Mouse (Mus musculus) MEL (cell line): ENCODE measurements around the gene Macf1. TPM values are rescaled to one million over a fixed set of nuclear protein-coding genes. Genes with fewer than 3 reads are reported as not detected.

Source experiments
- DNase-seq: peaks from one replicate; pipeline ENCODE4 v3.0.0; 2011; ENCODE audit warnings: low read depth, low spot score
- H3K27ac ChIP-seq: 2 replicates; pipeline ENCODE4 v1.5.1; 2012; ENCODE audit warnings: low read depth, mild to moderate bottlenecking, control low read depth, low read length, moderate library complexity; ENCODE audit not compliant: control insufficient read depth
- H3K27me3 ChIP-seq, 2 experiments: fragments of 150-350 bp in 1 of 2; sonication (generic) in 1 of 2; 2 replicates each; pipeline ENCODE4 v1.6.1; 2012; ENCODE audit warnings: low read length in 2 of 2, mild to moderate bottlenecking in 2 of 2, improper control_type of control experiment in 1 of 2, moderate library complexity in 1 of 2; ENCODE audit not compliant: insufficient read depth in 2 of 2, control insufficient read depth in 1 of 2
- H3K36me3 ChIP-seq, 2 experiments: 2 replicates each; pipeline ENCODE4 v1.6.1; 2012 to 2014; ENCODE audit warnings: low read length in 2 of 2, improper control_type of control experiment in 1 of 2, inconsistent platforms in 1 of 2, mild to moderate bottlenecking in 1 of 2; ENCODE audit not compliant: insufficient read depth in 2 of 2, control insufficient read depth in 1 of 2
- H3K4me1 ChIP-seq, 2 experiments: fragments of 150-350 bp in 1 of 2; sonication (generic) in 1 of 2; 2 replicates each; pipeline ENCODE4 v1.6.1; 2012; ENCODE audit warnings: low read length in 2 of 2, improper control_type of control experiment in 1 of 2, mild to moderate bottlenecking in 1 of 2; ENCODE audit not compliant: insufficient read depth in 2 of 2, control insufficient read depth in 1 of 2
- H3K4me3 ChIP-seq, 2 experiments: fragments of 150-350 bp in 1 of 2; sonication (generic) in 1 of 2; 2 replicates each; pipeline ENCODE4 v1.5.1; 2012; ENCODE audit warnings: low read depth in 2 of 2, low read length in 2 of 2, mild to moderate bottlenecking in 2 of 2, moderate library complexity in 2 of 2, control low read depth in 1 of 2, improper control_type of control experiment in 1 of 2; ENCODE audit not compliant: control insufficient read depth in 1 of 2, insufficient read depth in 1 of 2
- H3K79me2 ChIP-seq: 2 replicates; pipeline ENCODE4 v1.6.1; 2012; ENCODE audit warnings: mild to moderate bottlenecking, low read length, moderate library complexity; ENCODE audit not compliant: control insufficient read depth, poor library complexity, insufficient read depth
- H3K9ac ChIP-seq: 2 replicates; pipeline ENCODE4 v1.6.1; 2012; ENCODE audit warnings: low read depth, mild to moderate bottlenecking, control low read depth, low read length, moderate library complexity; ENCODE audit not compliant: control insufficient read depth, poor library complexity, severe bottlenecking
- H3K9me3 ChIP-seq: fragments of 150-350 bp; sonication (generic); replicated peaks from 2 replicates; pipeline ENCODE4 v1.6.1; 2012; ENCODE audit warnings: mild to moderate bottlenecking, low read length, improper control_type of control experiment, moderate library complexity; ENCODE audit not compliant: insufficient read depth
- BHLHE40 ChIP-seq: IDR thresholded peaks from 2 replicates; pipeline ENCODE4 v1.6.1; 2012; ENCODE audit warnings: low read depth, mild to moderate bottlenecking, inconsistent platforms, low read length, improper control_type of control experiment, borderline replicate concordance
- CHD1 ChIP-seq: IDR thresholded peaks from 2 replicates; pipeline ENCODE4 v1.6.1; 2012; ENCODE audit warnings: low read depth, mild to moderate bottlenecking, inconsistent platforms, low read length, improper control_type of control experiment
- CHD2 ChIP-seq: IDR thresholded peaks from 2 replicates; pipeline ENCODE4 v1.6.1; 2011; ENCODE audit warnings: low read length, improper control_type of control experiment
- CTCF ChIP-seq, 3 experiments: IDR thresholded peaks in 2 of 3; conservative IDR thresholded peaks in 1 of 3; 2 replicates each; pipeline ENCODE4 v1.5.1; 2011 to 2012; ENCODE audit warnings: low read length in 3 of 3, low read depth in 2 of 3, mild to moderate bottlenecking in 2 of 3, improper control_type of control experiment in 1 of 3, inconsistent platforms in 1 of 3, mixed read lengths in 1 of 3, moderate library complexity in 1 of 3; ENCODE audit not compliant: control insufficient read depth in 1 of 3, insufficient read depth in 1 of 3, poor library complexity in 1 of 3, severe bottlenecking in 1 of 3
- E2F4 ChIP-seq: IDR thresholded peaks from 2 replicates; pipeline ENCODE4 v1.6.1; 2011; ENCODE audit warnings: low read depth, low read length, improper control_type of control experiment, borderline replicate concordance
- ELF1 ChIP-seq: IDR thresholded peaks from 2 replicates; pipeline ENCODE4 v1.6.1; 2014; ENCODE audit warnings: low read depth, mild to moderate bottlenecking, inconsistent platforms, low read length, improper control_type of control experiment, moderate library complexity
- EP300 ChIP-seq, 2 experiments: IDR thresholded peaks; 2 replicates each; pipeline ENCODE4 v1.6.1; 2011; ENCODE audit warnings: improper control_type of control experiment in 2 of 2, low read length in 2 of 2, low read depth in 1 of 2, mild to moderate bottlenecking in 1 of 2
- GABPA ChIP-seq: IDR thresholded peaks from 2 replicates; pipeline ENCODE4 v1.6.1; 2012; ENCODE audit warnings: low read depth, mild to moderate bottlenecking, inconsistent platforms, low read length, improper control_type of control experiment, moderate library complexity
- KAT2A ChIP-seq: conservative IDR thresholded peaks from 2 replicates; pipeline ENCODE4 v1.6.1; 2012; ENCODE audit warnings: low read depth, low read length, improper control_type of control experiment, inconsistent platforms
- MAFK ChIP-seq: IDR thresholded peaks from 2 replicates; pipeline ENCODE4 v1.6.1; 2011; ENCODE audit warnings: low read depth, mild to moderate bottlenecking, low read length, improper control_type of control experiment, borderline replicate concordance
- MAX ChIP-seq: IDR thresholded peaks from 2 replicates; pipeline ENCODE4 v1.6.1; 2011; ENCODE audit warnings: low read length, improper control_type of control experiment
- MAZ ChIP-seq: IDR thresholded peaks from 2 replicates; pipeline ENCODE4 v1.6.1; 2012; ENCODE audit warnings: low read depth, mild to moderate bottlenecking, inconsistent platforms, low read length, improper control_type of control experiment
- MEF2A ChIP-seq: IDR thresholded peaks from 2 replicates; pipeline ENCODE4 v1.6.1; 2014; ENCODE audit warnings: low read depth, mild to moderate bottlenecking, inconsistent platforms, low read length, improper control_type of control experiment; ENCODE audit not compliant: poor library complexity, insufficient replicate concordance, severe bottlenecking; ENCODE audit errors: extremely low read depth
- MXI1 ChIP-seq: IDR thresholded peaks from 2 replicates; pipeline ENCODE4 v1.6.1; 2011; ENCODE audit warnings: mild to moderate bottlenecking, low read depth, low read length, improper control_type of control experiment
- MYB ChIP-seq: IDR thresholded peaks from 2 replicates; pipeline ENCODE4 v1.6.1; 2011; ENCODE audit warnings: mild to moderate bottlenecking, low read depth, low read length, improper control_type of control experiment
- MYC ChIP-seq: IDR thresholded peaks from 2 replicates; pipeline ENCODE4 v1.6.1; 2011; ENCODE audit warnings: low read depth, mild to moderate bottlenecking, low read length, improper control_type of control experiment, moderate library complexity
- NELFE ChIP-seq: IDR thresholded peaks from 2 replicates; pipeline ENCODE4 v1.6.1; 2011; ENCODE audit warnings: low read depth, low read length, improper control_type of control experiment
- POLR2AphosphoS2 ChIP-seq: IDR thresholded peaks from 2 replicates; pipeline ENCODE4 v1.6.1; 2011; ENCODE audit warnings: low read length, improper control_type of control experiment
- POLR2AphosphoS5 ChIP-seq: IDR thresholded peaks from 2 replicates; pipeline ENCODE4 v1.6.1; 2012; ENCODE audit warnings: low read depth, borderline replicate concordance, mild to moderate bottlenecking, inconsistent platforms, low read length, moderate library complexity, mixed read lengths
- RAD21 ChIP-seq: IDR thresholded peaks from 2 replicates; pipeline ENCODE4 v1.6.1; 2011; ENCODE audit warnings: mild to moderate bottlenecking, low read depth, low read length, improper control_type of control experiment
- RCOR1 ChIP-seq: IDR thresholded peaks from 2 replicates; pipeline ENCODE4 v1.6.1; 2012; ENCODE audit warnings: low read depth, mild to moderate bottlenecking, inconsistent platforms, low read length, improper control_type of control experiment
- SMC3 ChIP-seq: IDR thresholded peaks from 2 replicates; pipeline ENCODE4 v1.6.1; 2011; ENCODE audit warnings: low read depth, low read length, improper control_type of control experiment
- TAL1 ChIP-seq: IDR thresholded peaks from 2 replicates; pipeline ENCODE4 v1.6.1; 2012; ENCODE audit warnings: mild to moderate bottlenecking, inconsistent platforms, low read length, moderate library complexity, mixed read lengths
- TBP ChIP-seq: IDR thresholded peaks from 2 replicates; pipeline ENCODE4 v1.8.0; 2011; ENCODE audit warnings: low read depth, low read length, improper control_type of control experiment
- TCF12 ChIP-seq: IDR thresholded peaks from 2 replicates; pipeline ENCODE4 v1.6.1; 2014; ENCODE audit warnings: low read depth, mild to moderate bottlenecking, inconsistent platforms, low read length, improper control_type of control experiment, moderate library complexity
- UBTF ChIP-seq: IDR thresholded peaks from 2 replicates; pipeline ENCODE4 v1.6.1; 2012; ENCODE audit warnings: low read depth, mild to moderate bottlenecking, inconsistent platforms, low read length, improper control_type of control experiment, moderate library complexity, borderline replicate concordance; ENCODE audit not compliant: insufficient read depth
- USF1 ChIP-seq: IDR thresholded peaks from 2 replicates; pipeline ENCODE4 v1.6.1; 2014; ENCODE audit warnings: low read depth, mild to moderate bottlenecking, inconsistent platforms, low read length, improper control_type of control experiment, moderate library complexity
- USF2 ChIP-seq, 2 experiments: IDR thresholded peaks; 2 replicates each; pipeline ENCODE4 v1.6.1; 2011 to 2012; ENCODE audit warnings: improper control_type of control experiment in 2 of 2, low read length in 2 of 2, borderline replicate concordance in 1 of 2, inconsistent platforms in 1 of 2, low read depth in 1 of 2, mild to moderate bottlenecking in 1 of 2; ENCODE audit not compliant: insufficient read depth in 1 of 2
- ZC3H11A ChIP-seq: IDR thresholded peaks from 2 replicates; pipeline ENCODE4 v1.6.1; 2012; ENCODE audit warnings: low read depth, mild to moderate bottlenecking, inconsistent platforms, low read length, improper control_type of control experiment
- ZKSCAN1 ChIP-seq: IDR thresholded peaks from 2 replicates; pipeline ENCODE4 v1.6.1; 2012; ENCODE audit warnings: low read depth, mild to moderate bottlenecking, inconsistent platforms, low read length, improper control_type of control experiment, moderate library complexity
- ZMIZ1 ChIP-seq: IDR thresholded peaks from 2 replicates; pipeline ENCODE4 v1.6.1; 2012; ENCODE audit warnings: low read depth, mild to moderate bottlenecking, inconsistent platforms, low read length, improper control_type of control experiment, moderate library complexity
- ZNF384 ChIP-seq: IDR thresholded peaks from 2 replicates; pipeline ENCODE4 v1.6.1; 2012; ENCODE audit warnings: low read depth, mild to moderate bottlenecking, inconsistent platforms, low read length, improper control_type of control experiment
- polyA plus RNA-seq, 2 experiments: library from polyadenylated mRNA; stranded (reverse) in 1 of 2; unstranded in 1 of 2; fragments of >175 nt in 1 of 2; fragments of >200 nt in 1 of 2; gene quantifications; 2 replicates each; pipeline versions ENCODE4 v1.2.1 to v1.2.4; 2012; ENCODE audit warnings: low replicate concordance in 2 of 2, low read depth in 1 of 2; ENCODE audit not compliant: insufficient read length in 2 of 2, insufficient read depth in 1 of 2, missing spikeins in 1 of 2
- total RNA-seq: library from RNA; depleted of rRNA; stranded (reverse); fragments of 300-350 nt; gene quantifications from 2 replicates; pipeline ENCODE4 v1.2.3, GENCODE M21; 2012

Gene Macf1
- total and polyA plus RNA-seq, 3 experiments, result 18.5 to 71.4 (median 60.8) TPM

- no peaks in the 10 kb centered on the region for H3K36me3 ChIP-seq
- no peaks in the 10 kb centered on the region for H3K27me3 ChIP-seq
- H3K79me2 ChIP-seq, result no peaks in the 10 kb centered on the region
- H3K27ac ChIP-seq, result no peak overlapping the region
- no peak overlapping the region for H3K4me3 ChIP-seq
- no peak overlapping the region for H3K9ac ChIP-seq
- TF ChIP-seq POLR2AphosphoS2 (no peak), RCOR1 (no peak), BHLHE40 (no peak), KAT2A (no peak), MXI1 (no peak), MAZ (no peak), EP300 (IDR thresholded peaks at IDR 0.05; ENCODE audit: low read depth in 1 of 2, low read length in 2 of 2) (no peak), ZKSCAN1 (no peak)
- TF ChIP-seq, all 39 proteins: peak for 0
- Histone ChIP-seq H3K9me3 (no peaks in the 10 kb centered on the region), H3K4me1 (no peaks in the 10 kb centered on the region)
- DNase-seq, result no peak
These were observed 153.2 kb downstream of the Macf1 start for GRCm38 (mm10) chr4:123530976-123531375.

GRCm38 (mm10) chr4:123529230-123529629, 154.9 kb downstream of the Macf1 start:
- no peak overlapping the region for H3K9ac ChIP-seq
- no peaks in the 10 kb centered on the region for H3K79me2 ChIP-seq
- TF ChIP-seq UBTF (no peak), RCOR1 (no peak), MYB (no peak), CHD2 (no peak), USF1 (no peak), CHD1 (no peak), USF2 (IDR thresholded peaks at IDR 0.05; ENCODE audit: borderline replicate concordance in 1 of 2, insufficient read depth in 1 of 2, low read depth in 1 of 2, low read length in 2 of 2) (no peak), EP300 (IDR thresholded peaks at IDR 0.05; ENCODE audit: low read depth in 1 of 2, low read length in 2 of 2) (no peak), MEF2A (no peak), E2F4 (no peak), ZNF384 (no peak), ZC3H11A (peak; percentile 67), TCF12 (no peak), POLR2AphosphoS2 (no peak), CTCF (IDR thresholded peaks at IDR 0.05 in 2 of 3, conservative IDR thresholded peaks at IDR 0.05 in 1 of 3; ENCODE audit: control insufficient read depth in 1 of 3, insufficient read depth in 1 of 3, low read depth in 2 of 3, low read length in 3 of 3, poor library complexity in 1 of 3, severe bottlenecking in 1 of 3) (peak; percentile 66 to 86 (median 79)), MAX (no peak), TBP (no peak), ZMIZ1 (no peak), ELF1 (no peak), TAL1 (no peak), MAZ (no peak), GABPA (no peak), NELFE (no peak), MYC (no peak), MAFK (no peak), SMC3 (peak; percentile 84), POLR2AphosphoS5 (no peak), RAD21 (peak; percentile 84), BHLHE40 (no peak)
- no peaks in the 10 kb centered on the region for H3K36me3 ChIP-seq
- H3K4me1 ChIP-seq, result no peaks in the 10 kb centered on the region
- H3K9me3 ChIP-seq, result no peaks in the 10 kb centered on the region
- no peak overlapping the region for H3K27ac ChIP-seq
- H3K4me3 ChIP-seq, result no peak overlapping the region
- no peaks in the 10 kb centered on the region for H3K27me3 ChIP-seq
- peak; percentile 67 for DNase-seq
